Mouse (Mus musculus): ENCODE results near the gene Acr. TPM values are rescaled to one million over a fixed set of nuclear protein-coding genes. Genes with fewer than 3 reads are reported as not detected.
A peak's percentile ranks its signal among the peaks of the same experiment; 100 is the strongest.

The Acr gene
- total RNA-seq (2021): 0.48 and 0.75 TPM in 2 replicates
- long read RNA-seq, experiment 1: 0 reads
- long read RNA-seq, experiment 2: 0 reads

DNA sequence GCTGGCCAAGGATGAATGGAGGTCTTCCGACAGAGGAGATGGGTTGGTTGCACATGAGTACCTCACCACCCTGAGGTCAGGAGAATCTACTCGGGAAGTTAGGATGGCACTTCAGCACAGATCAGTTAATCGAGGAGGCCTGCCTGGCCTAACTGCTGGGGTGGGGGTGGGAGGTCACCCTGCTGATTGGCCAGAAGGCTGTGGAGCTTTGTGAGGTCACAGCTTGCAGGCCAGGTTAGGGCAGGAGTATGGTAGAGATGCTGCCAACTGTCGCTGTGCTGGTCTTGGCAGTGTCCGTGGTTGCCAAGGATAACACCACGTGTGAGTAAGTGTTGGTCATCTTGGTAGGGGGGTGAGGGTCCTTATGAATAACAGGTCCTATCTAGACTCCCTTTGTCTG lies at the start of gene Acr:
TSS of gene Acr (plus strand) at position 213 of the 400 bp plus-strand sequence.
- DNase-seq: no peak

DNA sequence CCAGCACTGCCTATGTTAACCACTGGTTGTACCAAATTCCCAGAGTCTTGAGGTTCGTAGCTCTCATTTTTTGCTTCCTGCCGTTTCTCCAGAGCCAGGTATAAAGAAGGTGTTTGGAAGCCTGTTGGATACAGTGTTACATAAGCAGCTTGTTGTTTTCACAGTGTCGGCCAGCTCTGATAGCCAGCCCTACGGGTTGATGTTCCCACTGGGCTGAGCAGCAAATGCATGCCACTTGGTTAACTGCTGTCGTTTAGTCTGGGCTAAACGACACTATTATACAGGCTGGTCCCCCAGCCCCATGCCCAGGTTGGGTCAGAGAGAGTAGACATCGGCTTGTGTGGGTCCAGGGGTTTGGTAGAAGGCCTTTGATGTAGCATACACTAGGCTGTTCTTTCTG lies 46.2 kb upstream of the Acr start:
- DNase-seq: no peak

DNA sequence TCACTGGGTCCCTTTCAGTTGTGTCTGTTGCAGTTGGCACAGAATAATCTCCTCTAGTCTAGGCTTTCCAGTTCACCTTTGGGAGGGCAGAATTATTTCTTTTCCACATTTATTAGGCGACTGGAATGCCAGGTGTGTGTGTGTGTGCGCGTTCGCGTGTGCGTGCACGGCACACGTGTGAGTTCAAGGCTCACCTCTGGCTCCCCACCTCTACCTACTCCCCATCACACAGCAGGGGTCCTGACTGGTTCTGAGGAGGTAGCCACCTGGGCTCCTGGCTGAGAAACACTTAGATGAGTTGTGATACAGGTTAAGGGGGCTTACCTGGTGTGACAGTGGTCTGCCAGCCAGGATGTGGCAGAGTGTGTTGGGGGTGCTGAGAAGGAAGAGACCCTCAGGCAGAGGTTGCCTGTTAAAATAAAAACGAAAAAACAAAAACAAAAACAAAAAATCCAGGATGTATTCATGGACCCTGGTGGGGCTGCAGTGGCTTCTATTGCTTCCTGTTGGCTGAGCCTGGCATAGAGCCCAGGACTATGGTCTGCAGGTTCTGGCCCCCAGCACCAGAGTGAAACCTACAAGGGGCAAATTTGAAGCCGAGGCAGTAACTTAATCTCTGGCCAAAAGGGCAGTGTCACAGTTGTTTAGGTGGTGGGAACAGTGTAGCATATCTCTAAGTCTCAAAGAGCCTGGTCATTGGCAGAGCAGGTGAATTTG lies 45.4 kb upstream of the Acr start:
- no peak for DNase-seq

DNA sequence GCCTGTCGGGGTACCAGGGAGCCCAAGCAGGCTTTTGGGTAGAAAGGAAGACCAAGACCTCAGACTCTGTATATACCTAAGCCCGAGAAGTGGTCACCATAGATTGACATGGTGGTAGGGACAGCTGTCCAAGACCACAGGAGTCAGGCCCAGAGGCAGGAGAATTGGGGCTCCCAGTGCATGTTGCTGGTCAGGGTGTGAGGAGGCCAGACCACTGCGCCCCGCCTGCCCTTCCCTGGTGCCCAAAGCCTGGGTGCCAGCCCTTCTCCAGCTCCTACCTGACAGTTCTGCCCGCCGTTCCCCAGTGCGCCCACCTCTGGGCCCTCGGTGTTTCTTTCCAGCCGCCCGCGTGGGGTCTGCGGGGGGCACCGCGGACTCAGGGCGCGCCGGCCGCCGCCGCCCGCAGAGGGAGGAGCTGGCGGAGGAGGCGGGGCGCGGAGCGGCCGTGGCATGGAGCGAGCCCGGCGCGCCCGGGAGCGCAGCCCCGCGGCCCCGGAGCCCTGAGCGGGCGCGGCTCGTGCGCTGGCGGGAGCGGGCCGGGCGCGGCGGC lies 44.8 kb upstream of the Acr start:
- DNase-seq: peak; percentile 53

DNA sequence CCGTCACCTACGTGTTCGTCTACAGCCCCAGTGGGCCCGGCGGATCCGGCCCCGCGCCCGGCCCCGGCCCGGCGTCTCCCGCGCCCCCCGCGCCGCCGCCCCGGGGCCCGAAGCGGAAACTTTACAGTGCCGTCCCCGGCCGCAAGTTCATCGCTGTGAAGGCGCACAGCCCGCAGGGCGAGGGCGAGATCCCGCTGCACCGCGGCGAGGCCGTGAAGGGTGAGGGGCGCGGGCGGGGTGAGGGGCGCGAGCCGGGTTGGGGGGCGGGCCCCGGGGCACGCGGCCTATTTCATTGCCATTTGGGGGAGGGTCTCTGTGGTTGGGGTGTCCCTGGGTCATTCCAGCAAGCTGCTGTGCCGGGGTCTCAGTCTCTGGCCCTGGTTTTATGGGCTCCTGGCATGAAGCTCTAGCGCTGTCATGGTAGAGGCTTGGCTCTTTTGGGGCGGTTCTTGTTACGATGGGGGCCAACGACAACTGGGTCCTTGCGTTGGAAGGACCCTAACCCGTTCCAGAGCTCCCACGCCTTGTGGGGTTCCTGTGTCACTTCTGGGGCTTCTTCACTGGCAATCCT lies 44.0 kb upstream of the Acr start:
- DNase-seq: no peak

DNA sequence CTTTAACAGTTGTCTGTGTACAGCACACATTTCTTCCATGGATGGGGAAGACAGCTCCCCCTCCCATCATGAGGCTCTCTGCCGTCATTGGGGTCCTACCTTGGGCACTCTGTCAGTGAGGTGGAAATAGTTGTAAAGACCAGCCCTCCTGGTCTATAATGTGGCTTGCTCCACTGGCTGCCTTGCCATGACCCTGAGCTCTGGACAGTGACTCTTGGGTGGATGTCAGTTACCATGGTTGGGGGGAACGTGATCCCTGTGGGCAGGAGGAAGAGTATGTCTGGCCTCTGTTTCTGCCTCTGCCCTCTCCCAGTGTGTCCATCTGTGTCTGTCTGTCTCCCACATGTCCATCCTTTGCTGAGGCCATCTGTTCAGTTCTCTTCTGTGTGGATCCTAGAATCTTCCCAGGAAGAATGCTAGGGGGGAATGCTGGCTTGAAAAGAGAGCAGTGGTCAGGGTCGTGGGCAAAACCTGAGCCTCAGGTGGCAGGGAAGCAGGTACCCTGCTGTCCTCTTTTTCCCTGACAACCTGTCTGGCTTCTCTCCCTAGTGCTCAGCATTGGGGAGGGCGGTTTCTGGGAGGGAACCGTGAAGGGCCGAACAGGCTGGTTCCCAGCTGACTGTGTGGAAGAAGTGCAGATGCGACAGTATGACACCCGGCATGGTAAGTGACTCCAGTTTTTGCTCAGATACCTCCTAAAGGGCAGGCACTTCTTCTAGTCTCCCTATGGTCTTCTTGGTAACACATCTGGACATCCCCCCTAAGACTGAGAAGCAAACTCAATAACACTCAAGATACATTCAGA lies 43.3 kb upstream of the Acr start:
- DNase-seq: no peak

DNA sequence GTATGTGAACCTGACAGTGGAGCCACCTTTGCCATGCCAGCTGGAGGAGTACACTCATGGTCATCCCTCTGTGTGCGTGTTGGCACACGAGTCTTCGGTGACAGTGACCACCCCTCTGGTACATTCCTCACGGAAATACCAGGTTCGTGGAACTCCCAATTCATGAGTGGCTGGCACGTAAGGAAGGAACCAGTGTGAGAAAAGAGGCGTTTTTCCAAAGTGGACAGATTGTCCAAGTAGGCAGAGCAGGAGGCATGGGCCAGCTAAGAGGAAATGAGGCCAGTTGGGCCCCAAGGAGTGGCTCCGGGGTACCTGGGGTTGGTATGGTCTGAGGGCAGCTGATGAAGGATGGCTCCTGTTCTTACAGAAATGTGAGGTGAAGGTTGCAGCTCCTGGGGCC lies 42.7 kb upstream of the Acr start:
- DNase-seq: no peak

DNA sequence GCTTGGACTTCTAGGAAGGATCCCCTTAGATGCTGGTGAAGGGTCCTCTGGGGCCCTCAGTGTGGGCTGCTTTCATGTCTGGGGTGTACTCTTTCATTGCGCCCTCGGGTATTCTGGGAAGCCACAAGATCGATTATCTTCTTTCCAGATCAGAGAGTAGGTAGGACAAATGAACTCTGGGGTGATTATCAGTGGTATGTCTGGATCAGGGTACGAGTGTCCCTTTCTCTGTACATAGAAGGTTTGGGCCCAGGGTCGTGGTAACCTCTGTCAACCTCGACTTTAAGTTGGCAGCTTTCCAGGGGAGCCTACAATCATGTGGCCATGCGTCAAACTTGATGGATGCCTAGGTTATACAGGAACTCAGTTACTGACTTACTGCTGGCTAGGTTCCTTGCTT lies 42.2 kb upstream of the Acr start:
- DNase-seq: no peak

DNA sequence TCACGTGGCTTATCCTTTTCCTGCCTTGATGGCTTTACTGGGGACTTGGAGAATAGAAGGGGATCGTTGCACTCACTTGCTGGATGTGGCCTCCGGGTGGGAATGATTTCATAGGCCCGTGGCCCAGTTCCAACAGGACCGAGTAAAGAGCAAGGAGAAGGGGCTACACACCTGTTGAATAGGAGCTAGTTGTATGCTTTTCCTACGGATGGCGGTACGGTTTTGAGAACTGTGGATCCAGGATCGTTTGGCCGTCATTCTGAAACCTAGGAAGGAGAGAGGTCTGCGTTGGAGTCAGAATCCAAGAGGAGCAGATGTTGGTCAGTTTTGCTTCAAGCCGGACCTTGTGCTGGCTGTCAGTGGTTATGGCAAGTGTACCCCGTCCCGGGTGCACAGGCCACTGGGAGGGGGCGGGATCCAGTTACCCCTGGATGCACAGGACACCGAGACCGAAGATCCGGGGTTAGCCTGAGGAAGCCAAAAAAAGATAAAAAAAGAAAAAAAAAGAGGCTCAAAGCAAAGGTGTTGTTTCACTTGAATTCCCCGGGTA lies 41.3 kb upstream of the Acr start:
- DNase-seq: no peak

DNA sequence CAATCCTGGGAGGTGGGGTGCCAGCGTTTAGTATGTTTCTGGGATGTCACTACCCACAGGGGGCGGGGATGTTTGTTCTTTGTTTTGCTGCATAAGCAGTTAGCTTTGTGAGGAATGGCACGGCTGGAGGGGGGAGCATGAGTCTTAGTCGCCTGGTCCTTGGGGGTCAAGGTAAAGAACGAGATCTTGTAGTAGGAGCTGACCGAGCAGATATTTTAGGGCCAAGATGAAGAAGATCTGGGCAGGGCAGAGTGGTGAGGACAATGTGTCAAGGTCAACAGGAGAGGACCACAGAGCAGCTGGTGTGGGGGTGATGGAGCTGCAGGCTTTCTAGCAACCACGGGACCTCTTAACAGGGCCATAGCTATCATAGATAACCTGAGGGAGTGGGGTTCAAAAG lies 40.7 kb upstream of the Acr start:
- DNase-seq: no peak

DNA sequence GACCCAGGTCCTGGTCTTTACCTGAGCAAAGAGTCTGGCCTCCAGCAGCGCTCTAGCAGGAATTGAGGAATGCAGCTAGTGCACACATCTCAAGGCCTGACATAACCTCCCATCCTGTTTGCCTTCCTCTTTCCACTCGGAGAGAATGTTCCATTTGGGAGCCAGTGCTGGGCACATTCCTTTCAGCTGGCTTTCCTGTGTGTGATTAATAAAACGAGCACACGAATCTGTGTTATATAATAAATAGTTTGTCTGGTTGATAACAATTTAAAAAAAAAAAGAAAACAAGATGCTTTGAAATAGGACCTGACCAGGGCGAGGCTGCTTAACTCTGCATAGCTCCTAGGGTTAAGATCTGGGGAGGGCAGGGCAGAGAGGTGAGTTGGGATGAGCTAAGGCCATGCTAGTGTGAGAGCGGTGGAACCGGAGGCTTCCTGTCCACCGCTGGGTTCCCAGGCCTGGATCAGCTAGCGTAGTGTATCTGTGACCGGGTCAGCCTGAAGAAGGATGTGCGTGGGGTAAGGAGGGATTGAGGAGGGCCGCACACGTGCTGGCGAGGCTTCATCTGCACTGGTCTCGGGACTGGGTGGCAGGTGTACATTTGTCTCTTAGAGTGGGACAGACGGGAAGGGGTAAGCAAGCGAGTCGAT lies 39.8 kb upstream of the Acr start:
- DNase-seq: no peak

DNA sequence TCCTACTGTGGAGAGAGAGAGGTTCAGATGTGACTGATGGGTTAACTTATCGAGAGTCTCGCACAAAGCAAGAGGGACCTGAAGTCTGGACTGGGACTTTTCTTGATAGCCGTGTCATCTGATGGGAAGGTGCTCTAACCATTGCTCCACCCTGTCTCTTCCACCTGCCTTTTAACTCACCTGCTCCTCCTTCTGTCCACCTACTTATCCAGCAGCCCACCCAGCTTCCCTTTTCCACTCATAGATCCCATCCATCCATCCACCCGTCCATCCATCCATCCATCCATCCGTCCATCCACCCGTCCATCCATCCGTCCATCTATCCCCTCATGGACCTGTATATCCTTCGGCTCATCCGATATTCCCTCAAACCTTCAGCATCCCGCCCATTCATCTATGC lies 39.2 kb upstream of the Acr start:
- no peak for DNase-seq

DNA sequence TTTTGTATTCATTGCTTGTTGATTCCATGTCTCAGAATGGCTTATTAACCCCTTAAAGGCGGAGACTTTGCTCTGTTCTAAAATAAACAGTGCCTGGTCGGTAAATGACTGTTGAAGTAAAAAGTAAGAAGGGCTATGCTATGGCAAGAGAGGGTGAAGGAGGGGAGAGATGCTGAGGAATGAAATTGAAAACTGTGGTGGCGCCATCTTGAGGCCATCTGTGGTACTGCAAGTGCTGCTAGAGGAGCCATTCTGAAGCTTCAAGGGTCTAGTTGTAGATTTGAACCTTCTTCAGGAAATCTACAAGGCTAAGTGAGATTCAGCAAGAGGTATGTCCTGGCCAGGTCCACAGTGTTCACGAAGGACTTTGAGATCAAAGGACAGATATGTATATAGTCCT lies 37.8 kb upstream of the Acr start:
- DNase-seq: peak; percentile 64

DNA sequence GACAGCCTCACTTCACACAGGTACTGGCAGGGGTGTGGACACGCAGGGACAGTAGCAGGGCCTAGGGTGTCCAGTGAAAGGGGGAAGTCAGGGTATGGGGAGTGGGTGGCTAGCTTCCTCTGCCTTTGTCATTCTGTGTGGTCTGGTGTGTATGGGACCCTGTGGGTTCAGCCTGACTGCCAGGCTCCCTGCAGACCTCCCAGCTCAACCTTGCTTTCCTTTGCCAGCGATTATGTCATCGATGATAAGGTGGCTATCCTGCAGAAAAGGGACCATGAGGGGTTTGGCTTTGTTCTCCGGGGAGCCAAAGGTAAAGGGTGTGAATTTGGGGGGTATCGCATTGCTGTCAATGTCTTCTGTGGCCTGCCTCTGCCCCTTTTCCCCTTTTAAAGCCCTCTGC lies 36.7 kb upstream of the Acr start:
- DNase-seq: no peak

DNA sequence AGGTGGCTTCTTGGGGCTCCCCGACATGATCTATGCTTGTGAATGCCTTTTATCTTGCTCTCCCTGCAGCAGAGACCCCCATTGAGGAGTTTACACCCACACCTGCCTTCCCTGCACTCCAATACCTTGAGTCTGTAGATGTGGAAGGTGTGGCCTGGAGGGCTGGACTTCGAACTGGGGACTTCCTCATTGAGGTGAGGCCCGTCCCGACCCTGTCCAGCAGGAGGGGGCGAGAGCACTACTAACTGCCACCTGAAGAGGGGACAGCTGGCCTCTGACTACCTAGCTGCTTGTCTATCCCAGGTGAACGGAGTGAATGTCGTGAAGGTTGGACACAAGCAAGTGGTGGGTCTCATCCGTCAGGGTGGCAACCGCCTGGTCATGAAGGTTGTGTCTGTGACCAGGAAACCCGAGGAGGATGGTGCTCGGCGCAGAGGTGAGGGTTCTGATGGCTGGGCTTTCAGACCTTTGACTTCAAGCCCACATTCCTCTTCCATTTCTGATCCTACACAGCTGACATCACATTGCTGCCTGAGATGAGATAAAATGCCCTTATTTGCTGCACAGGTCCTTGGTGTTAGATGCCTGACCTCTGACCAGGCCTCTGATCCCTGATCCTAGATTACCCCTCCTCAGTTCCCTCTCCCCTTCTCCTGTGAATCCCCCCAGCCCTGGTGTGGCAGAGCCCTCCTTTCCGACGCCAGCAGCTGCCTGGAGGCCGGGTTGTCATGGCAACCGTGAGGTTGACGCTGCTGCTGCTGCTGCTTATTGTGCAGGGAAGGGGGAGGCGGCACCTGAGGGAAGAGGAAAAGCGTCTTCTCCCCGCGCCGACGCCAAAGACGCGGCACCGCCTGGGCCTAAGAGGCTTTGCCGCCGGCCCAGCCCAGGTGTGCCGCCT lies 35.9 kb upstream of the Acr start:
- peak; percentile 40 for DNase-seq

DNA sequence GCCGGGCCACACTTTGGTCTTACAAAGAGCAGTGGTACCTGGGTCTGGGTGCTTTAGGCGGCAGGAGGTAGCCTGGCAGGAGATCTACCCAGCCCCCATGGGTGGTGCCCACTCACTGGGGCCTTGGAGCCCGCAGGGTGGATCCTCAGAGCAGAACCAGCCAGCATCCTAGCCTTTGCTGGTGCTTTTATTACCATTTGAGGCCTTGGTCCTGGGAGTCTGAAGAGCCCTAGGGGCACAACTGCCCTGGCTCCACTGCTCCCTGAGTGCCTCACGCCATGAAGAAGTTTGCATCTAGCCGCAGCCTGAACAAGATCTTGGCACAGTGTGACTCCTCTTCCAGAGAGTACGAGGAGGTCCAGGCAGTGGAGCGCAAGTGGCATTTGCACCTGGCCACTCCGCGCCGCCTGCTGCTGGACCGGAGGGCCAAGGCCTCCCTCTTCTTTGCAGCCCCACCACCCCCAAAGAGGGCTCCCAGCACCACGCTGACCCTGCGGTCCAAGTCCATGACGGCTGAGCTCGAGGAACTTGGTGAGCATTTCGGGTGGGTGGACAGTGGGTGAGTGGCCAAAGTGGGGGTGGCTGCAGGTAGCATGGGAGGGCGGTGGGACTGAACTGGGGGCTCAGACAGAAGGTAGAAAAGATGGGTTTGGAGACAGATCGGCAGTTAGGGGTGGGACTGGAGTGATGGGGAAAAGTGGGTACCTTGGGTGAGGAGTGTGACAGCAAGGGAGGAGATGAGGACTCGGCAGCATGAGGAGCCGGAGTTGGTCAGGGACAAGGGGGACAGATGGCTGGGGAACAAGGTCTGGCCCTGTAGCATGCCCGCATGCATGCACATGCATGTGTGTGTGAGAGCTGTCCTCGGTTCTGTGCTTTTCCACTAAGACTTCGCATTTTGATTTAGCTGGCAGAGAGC lies 34.9 kb upstream of the Acr start:
- no peak for DNase-seq

DNA sequence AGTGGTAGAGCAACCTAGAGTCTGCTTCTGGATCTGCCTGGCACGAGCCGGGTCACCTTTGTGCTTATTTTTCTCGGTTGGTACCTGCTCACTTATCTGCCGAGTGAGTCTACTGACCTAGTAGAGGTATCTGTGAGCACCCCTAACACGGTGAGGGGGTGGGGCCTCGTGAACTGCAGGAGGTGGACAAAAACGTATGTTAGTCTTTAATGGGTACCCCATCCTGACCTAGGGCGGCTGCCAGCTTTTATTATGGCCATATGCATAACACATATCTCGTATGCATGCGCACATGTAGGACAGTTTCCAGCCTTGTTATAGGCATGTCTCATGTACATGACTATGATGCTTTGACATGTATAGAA lies 34.3 kb upstream of the Acr start:
- DNase-seq: no peak

DNA sequence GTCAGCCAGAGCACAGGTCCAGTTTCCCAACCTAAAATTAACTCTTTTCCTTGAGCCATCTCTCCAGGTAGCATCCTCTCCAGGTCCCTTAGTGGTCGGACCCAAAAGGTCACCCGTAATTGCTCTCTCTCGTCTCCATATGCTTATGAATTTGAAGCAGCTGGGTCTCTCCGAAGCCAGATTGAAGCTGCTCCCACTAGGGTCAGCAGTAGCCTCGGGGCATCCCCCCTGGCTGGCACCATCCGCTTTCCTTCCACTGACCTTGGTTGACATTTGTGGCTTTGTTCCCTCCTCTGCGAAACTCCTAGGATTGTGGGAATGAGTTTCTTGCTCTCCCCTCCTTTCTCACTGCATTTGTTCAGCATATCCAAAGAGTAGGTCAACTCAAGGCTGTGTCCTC lies 24.0 kb upstream of the Acr start:
- DNase-seq: no peak

DNA sequence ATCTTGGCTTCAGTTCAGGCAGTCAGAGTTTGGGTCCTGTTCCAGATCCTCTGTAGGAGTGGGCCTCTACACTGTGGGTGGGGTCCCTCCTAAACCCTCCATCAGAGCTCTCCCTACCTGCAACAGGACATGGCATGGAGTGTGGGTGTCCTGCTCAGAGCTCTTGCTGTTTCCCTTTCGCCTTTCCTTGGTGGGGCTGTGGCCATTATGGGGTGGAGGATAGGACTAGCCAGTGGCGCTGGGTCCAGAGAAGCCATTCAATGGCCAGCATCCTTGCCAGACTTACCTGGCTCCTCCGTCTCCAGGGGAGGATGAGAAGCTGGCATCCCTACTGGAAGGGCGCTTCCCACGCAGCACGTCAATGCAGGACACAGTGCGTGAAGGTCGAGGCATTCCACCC lies 20.8 kb upstream of the Acr start:
- DNase-seq: no peak
